Mouse (Mus musculus) 3134 (cell line): ENCODE results near the gene Plvap.
A peak's percentile ranks its signal among the peaks of the same experiment; 100 is the strongest.

Source experiments
- DNase-seq: peaks from one replicate; pipeline ENCODE4 v3.0.0-alpha.2; 2011; ENCODE audit warnings: low spot score; ENCODE audit not compliant: insufficient read length; ENCODE audit errors: extremely low read depth

The Plvap gene

DNA sequence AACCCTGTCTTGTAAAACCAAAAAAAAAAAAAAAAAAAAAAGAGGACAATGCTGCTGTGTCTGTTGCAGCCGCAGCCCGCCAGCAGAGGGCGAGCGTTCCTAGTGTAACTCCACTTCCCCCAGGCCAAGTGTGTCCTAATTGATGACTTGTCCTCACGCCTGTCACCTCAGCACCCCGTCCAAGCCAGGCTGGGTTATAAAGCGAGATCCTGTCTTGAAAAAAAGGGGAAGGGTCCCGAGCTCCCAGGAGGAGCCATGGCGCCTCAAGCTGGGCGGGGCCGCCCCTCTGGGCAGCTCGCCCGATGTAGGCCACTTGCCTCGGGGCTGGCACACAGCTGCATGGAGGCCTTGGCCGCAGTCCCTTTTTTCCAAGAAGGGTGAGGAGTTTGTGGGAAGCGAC lies 16.5 kb downstream of the Plvap start:
- peak; percentile 95 for DNase-seq

DNA sequence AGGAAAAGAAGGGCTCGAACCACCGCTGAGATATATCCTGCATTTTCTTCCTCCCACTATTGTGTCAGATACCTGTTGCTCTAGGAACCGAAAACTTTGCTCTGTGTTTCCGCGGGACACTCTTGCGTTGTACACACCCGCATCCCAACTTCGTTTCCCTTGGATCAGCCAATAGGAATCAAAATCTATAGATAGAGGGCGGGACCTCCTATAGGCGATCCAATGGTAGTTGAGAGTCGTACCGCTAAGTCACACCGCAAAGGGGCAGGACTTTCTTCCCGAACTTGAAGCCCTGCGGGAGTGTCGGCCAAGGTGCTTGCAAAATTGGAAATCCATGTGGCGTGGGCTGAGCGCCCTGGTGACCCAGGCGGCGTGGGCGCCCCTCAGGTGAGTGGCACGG lies 23.1 kb downstream of the Plvap start:
- peak; percentile 78 for DNase-seq

DNA sequence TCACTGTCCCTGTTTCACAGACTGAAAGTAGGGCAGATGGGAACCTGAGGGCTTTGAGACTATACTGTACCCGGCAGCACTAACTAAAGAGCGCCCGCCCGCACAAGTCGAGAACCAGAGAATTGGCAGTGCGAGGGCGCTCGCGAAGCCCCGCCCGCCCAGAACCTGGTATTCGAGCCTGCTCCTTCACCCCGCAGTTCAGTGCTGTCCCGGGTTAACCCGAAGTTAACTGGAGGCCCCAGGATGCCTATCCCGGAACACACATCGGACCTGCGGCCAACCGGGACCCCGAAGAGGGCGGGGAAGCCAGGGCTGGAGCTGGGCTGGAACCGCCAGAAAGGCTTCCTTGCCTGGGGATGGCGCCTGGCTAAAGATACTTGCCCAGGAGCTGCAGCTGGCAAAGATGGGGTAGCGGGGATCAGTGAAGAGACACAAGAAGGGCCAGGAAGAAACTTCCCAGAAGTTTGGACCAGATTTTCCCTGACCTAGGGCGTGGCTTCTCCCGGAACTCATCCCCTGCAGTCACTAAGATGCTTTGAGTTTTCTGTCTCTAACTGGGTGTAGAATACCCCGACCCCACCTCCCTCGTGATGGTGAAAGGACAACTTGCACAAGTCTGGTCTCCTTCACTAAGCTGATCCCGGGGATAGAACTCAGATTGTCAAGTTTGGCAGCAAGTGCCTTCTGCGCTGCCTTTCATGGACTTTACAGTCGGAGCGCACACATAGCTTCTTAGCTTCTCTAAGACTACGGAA lies 23.7 kb downstream of the Plvap start, which contains the start of gene Gtpbp3:
Gtpbp3 (plus strand) TSS at position 413 of the 755 bp plus-strand sequence.
- DNase-seq = peak; percentile 83

DNA sequence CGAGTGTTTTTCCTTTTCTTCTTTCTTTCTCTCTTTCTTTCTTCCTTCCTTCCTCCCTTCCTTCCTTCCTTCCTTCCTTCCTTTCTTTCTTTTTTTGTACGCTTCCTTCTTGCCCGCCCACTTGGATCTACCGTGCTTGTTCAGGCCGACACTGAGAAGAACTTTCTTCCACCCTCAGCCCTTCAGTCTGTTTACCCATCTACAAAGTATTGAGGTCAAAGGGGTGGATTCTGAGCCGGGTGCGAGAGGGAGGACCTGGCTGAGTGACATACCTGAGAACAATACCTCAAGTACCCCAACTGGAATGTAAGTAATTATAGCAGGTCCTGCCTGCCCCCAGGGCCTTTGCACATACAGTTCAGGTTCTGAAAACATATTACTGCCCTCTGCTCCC lies 25.4 kb downstream of the Plvap start:
- DNase-seq = peak; percentile 45

DNA sequence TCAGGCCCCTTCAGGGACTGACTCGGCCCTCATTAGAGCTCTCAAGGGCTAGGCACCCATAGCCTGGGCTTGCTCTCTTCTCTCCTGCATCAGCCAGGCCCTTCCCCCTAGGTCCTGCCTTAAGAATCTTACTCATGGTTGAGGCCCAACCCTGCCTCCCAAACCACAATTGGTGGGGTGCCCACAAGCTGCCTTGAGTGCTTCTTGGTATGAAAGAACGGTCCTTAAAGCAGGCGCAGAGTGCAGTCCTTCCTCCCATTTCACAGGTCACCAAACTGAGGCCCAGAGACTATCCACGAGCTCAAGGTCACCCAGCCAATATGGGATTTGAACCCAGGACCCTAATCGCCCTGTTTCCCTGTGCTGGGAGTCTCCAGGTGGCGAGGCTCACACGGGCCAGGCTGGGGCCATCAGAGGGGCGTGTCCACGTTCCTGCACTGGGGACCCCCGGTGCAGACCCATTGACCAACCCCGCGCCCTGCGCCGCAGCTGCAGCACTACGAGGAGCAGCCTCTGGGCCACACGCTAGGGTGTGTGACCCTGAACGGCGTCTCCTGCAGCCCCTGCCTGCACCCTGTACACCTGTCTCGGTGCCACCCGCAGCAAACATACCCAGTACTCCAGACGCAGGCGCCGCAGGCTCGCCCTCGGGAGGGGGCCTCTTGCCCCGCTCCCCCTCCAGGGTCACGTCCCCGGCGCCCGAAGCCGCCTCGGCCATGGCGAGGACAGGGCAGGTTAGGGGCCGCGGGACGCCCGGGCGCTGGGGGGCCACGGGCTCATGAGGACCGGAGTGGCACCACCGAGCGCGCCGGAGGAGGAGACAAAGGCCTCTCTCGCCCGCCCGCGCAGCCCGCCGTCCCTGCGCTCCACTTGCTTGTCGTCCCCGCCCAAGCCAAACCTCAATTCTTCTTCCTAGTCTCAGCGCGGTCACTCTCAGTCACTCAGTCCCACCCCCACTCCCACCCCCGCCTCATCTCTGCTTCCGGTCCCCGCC lies 26.1 kb downstream of the Plvap start, which contains the start of gene Ano8:
Ano8 (minus strand) TSS at position 822 of the 994 bp plus-strand sequence.
- DNase-seq = peak; percentile 88

DNA sequence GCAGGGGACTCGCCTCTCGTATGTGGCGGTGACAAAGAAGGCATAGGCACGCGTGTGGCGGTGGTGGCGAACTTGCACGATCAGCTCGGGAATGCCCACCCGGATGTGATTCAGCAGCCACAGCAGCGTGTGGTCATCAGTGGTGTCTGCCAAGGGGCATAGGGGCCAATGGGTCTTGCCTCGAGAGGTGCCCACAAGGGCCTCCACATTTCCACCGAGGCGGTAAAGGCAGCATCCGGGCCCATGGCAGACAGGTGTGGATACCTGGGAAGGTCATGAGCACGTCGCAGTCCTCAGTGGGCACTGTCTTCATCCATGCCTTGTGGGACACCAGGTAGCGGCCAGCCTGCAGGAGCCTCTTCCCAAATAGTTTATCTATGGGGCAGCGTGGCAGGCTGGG lies 26.8 kb downstream of the Plvap start:
- DNase-seq = peak; percentile 73

DNA sequence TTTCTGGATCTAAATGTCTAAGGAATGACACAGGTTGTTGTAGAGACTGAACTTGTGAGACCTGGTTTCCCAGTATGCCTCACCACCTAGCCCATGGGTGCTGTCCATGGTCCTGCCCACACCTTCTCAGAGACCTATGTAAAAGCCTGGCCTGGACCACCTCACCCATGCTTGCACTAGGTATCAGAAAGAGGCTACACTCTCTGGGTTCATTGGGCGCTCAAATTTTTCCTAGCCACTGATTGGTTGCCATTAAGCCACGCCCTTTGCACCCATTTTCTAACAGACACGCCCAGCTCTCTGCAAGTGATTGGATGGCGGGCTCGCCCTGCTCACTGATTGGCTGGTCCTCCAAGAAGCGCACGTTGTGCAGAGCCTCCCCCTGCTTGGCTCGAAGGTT lies 27.6 kb downstream of the Plvap start:
- DNase-seq = no peak

DNA sequence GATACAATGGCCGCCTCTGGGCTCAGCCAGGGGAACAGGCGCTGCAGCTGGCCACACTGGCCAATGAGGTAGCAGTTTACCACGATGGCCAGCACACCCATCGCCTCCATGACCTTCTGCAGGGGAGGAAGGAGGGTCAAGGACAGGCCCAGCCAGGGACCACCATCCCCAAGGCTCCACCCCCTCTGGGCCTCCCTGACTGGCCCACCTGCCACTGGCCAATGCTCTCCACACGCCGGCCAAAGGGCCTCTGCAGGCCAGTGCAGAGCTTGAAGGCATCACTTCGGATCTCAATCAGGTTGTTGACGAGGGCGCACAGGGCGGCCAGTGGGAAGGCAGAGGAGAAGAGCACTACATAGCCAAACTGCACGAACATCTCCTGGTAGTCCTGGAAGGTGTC lies 32.6 kb downstream of the Plvap start:
- no peak for DNase-seq

DNA sequence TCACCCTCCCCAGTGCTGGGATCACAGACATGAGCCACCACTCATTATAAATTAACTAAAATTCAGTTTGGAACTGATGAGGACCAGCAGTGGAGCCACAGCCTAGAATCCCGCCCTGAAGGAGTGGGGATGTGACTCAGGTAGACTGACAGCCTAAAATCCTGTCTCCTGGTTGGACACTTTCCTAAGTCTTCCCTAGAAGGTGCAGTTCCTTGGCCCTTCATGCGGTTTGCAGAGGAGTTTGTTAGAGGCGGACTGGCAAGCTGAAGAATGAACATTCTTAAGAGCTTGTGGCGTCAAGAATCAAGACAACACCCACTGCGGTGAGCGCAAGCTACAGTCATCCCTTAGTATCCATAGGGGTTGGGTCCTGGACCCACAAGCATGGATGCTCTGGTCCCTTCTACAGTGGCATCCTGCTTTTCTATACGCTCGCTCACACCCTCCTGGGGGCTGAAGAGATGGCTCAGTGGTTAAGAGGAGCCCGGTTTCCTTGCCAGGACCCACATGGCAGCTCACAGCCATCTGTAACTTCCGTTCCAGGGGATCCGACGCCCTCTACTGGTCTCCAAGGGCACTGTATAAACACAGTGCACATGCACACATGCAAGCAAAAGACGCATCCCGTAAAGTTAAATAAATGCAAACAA lies 34.2 kb downstream of the Plvap start:
- DNase-seq = no peak

DNA sequence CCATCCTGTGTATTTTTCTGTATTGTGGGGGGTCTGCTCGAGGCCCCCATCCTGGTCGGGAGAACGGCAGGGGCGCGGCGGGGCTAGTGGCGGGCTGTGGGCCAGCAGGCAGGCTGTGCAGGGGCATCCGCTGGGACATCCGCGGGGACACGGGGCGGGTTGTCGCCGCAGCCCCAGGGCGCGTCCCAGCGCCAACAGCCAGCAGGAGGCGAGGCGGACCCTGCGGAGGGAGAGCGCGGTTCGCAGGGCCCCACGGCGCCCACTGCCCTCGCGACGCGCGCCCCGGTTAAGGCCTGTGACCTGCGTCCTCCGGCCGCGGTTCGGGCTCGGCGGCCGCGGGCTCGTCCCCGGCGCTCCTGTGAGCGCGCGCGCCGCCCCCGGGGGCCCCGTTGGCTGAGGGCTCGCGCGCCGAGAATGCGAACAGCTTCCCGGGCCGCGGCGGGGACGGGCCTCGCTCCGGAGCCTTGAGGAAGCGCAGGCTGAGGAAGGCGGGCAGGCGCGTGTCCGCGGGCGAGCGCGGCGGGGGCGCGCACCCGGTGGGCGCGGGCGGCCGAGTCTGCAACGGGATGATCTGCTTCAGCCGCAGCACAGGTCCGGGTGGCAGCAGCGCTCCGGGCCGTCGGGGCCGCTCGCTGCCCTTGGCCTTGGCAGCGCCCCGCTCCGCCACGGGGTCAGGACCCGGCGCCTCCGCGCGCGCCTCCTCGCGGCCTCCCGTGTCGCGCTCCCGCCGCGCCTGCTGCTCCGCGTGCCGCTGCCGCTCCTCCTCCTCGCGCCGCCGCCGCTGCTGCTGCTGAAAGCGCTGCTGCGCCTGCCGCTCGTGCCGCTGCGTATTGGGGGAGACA lies 35.2 kb downstream of the Plvap start:
- DNase-seq = peak; percentile 80

DNA sequence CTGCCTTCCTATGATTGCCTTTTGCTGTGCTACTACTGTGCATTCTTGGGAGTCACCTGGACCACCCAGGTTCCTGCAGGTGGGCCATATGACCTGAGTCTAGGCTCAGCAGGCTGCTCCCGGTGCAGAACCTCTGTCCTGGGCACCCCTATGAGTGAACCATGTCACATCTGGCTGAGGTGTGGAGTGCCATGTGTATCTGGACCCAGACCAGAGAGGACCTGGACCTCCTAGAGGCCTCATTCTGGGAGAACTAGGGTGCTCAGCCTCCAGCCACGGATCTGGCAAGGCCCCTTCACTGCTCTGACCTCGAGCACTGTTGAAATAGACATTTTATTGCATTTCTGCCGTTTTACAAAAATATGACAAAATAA lies 35.9 kb downstream of the Plvap start:
- DNase-seq = no peak

DNA sequence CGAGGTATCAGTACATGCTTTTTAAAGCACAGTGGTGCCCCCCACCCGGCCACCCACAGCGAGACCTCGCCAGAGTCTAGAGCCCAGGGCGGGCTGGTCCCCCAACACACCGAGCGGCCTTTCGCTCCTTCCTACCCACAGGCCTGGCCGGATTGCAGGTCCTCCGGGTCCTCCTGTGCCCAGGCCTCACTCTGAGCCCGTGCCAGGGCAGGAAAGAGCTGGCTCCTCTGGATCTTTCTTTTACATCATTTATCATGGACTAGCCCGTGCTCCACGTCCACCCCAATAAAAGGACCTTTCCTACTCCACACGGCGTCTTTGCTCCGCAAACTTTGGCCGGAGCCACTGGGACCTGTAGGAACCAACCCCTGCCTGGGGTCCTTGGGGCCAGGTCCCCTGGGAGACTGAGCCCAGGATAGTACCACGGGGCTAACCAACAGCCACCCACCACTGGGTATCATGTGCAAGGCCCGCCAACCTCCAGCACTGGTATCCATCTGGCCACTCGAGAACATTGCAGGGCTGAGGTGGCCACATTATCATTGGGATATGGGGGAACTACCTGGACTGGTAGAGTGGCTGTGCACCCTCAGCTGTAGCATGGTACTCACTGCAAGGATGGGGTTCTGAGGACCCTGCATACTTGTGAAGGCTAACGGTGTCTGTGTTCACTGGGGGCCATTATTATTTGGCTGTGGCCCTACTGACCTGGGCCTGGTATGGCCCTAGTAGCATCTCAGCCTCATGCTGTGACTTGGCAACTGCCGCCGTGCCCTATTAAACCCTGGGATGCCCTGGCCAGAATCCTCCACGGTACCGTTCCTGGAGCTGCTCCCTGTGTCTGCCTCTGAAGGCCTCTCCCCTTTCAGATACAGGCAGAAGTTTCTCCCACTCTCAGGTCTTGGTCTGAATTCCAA lies 36.5 kb downstream of the Plvap start:
- no peak for DNase-seq

DNA sequence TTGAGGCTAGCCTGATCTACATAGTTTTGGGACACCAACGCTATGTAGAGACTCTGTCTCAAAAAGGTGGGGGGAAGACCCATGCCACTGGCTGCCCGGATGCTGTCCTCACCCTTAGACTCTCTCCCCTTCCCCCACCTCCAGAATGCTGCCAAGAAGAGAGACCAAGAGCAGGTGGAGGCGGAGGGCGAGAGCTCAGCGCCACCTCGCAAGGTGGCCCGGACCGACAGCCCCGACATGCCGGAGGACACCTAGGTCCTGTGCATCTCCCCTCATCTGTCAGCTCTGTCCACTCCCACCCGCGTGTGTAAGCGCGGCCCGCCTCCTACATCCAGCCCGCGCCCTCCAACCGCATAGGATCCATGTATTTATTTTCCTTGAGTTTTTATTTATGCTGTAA lies 37.2 kb downstream of the Plvap start:
- no peak for DNase-seq

DNA sequence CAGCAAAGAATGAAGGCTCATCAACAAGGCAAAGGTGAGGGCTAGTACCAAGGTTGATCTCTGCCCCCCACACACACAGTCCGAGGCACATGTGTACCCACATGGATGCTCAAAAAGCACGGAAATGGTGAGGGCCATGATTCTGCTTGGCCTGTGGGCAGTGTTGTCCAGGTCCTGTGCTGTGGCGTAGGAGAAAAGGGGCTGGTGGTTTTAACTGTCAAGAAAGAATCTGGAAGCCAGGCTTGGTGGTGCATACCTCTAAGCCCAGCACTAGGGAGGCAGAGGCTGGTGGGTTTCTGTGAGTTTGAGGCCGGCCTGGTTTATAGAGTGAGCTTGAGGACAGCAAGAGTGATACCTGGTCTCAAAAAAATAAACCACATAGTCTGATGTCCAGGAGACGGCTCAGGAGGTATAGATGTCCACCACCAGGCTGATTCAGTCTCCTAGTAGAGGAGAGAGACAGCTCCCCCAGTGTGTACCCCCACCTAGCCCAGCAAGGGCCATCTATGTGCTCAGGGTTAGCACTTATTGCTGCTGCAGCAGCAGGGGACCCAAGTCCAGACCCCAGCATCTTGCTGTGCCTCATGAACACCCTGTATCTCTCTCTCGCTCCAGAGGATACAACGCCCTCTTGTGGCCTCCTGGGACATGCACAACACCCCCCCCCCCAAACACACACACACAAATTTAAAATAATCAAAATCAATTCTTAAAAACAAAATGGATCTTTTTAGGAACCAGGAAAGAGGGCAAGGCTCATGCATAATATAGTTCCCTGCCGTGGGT lies 38.8 kb downstream of the Plvap start:
- no peak for DNase-seq

DNA sequence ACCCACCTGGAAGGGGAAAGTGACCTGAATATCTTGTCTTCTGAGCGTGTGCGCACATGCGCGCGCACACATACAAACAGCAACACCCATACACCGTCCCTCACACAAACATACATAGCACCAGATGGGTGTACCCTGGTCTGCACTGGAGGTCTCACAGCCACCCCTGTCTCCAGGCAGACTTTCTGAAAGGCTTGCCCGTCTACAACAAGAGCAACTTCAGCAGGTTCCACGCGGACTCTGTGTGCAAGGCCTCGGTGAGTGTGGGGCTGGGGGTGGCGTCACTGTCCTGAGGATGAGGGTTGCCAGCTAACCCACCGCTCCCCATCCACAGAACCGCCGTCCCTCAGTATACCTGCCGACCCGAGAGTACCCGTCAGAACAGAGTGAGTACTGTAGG lies 39.7 kb downstream of the Plvap start:
- DNase-seq = no peak

DNA sequence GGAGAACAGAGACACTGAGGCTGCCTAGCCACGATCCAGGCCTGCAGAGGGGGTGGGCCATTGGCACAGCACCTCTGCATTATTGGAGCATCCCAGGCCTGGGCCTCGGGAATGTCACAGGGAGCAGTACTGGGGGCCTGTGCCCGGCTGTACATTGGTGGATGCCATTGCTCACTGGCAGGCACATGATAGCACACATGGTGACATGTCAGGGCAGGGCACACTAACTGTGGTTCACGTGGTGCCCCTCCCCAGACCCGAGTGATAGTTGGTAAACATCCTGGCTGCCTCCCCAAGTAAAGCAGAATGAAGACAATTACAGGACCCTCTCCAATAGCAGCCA lies 40.7 kb downstream of the Plvap start:
- no peak for DNase-seq

DNA sequence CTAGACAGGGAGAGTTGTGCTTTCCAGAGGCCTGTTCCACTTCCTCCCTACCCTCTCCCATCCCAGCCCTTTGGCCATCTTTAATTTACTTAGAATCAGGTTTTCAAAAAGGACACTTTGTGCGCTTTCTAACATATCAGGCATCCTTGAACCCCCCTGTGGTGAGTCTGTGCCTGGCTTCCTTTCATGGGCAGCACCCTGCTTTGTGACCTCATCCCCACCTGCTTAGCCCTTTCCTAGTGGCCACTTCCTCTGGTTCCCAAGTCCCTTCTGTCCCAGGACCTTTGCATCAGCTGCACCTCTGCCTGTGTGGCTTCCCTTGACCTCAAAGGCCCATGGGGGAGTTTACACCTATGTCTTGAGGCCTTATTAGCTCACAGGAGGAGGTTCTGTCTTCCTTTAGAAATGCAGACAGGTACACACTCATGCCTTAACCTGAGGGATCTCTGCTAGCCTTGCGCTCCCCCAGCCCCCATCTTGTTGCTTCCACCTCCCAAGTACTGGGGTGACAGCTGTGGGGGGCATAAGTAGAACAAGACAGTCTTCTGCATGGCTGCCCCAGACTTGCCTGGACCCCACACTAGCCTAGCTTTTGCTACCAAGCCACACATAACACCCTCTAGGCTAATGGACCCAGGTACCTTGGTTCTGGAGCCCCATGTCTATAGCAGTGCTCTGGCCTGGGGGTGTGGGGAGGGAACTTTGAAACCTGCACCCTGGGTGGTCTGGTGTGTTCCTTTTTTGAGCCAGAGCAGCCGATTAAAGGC lies 41.2 kb downstream of the Plvap start:
- DNase-seq = no peak

DNA sequence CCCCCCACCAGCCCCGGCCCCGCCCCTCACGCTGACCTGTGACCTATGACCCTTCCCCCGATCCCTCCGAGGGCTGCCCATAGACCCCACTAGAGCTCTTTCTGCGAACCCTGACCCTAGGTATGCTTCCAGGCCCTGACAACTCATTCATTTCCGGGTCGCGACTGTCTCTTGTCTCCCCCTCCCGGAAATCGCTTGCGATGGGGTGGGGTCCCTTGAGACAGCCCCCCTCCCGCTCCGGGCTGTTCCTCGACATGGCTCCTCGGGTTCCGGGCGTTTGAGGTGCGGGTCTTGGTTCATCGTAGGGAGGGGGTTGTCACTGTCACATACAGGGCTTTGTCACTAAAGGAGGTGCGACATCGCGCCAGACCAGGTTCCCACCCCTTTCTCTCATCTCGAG lies 42.1 kb downstream of the Plvap start:
- DNase-seq = peak; percentile 42
